ENCODE assay signal across 13 mouse cellular contexts in genomic region chr2:59651801-59652200, GRCm38 (mm10).
"Had no signal": no experiment of that assay in that cellular context is flagged by ENCODE, and none has a peak within 500 bp of the region (broad histone marks: within the 10 kb centered on the region; RNA-seq: fewer than 3 reads in every experiment).

No protein-coding gene starts in this region.

- DNase-seq: forebrain, postnatal 0 days; gastrocnemius, postnatal 14 days; gastrocnemius, postnatal 36 days; heart, adult 11 months; heart, adult 2 months; heart, postnatal 14 days; heart, postnatal 36 days; kidney, adult 11 months; kidney, adult 2 months; kidney, postnatal 10 days; kidney, postnatal 25 days; kidney, postnatal 4 days; left cerebral cortex, postnatal 4 days had no signal
